Mouse (Mus musculus) thymus, adult 18-20 months (tissue): ENCODE measurements around the gene Madd.

Experiments
- DNase-seq, 2 experiments: peaks; one replicate each; pipeline ENCODE4 v3.0.0; 2022; ENCODE audit warnings: mixed read lengths in 2 of 2

Madd gene

DNA sequence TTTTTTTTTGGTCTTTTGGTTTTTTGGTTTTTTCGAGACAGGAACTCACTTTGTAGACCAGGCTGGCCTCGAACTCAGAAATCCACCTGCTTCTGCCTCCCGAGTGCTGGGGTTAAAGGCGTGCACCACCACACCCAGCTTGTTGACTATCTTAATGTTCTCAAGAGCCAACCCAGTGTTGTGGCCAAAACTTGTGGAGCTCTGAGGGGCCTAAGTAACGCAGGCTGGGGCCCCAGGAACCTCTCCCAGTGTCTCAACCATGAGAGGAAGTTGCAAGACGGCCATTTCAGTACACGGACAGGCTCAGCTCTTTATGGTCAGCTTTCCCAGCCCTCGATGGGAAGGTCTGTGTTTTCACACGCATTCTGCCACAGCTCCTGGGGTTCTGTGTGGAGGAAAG, 94.7 kb downstream of the Madd start:
- DNase-seq = no peak

DNA sequence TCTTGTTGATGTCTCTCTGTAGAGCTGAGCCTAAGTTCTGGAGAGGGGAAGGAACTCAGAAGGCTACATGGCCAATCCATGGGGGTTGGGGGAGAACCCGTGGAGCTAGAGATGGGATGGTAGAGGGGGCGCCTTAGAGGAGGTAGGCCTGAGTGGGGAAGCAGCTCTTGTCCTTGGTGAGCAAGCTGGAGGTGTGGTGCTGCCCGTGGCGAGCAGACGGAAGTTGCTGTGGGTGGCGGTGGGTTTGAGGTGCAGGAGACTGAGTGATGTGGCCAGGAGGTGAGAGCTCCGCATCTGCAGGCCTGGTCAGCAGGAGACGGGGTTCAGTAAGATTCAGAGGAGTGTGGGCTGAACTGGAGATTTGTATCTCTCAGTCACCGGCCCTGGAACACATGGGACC, 96.2 kb downstream of the Madd start:
- DNase-seq = no peak
